Mouse (Mus musculus) heart, embryonic 16.5 days (tissue): ENCODE results near the gene Kcnh7. TPM values are rescaled to one million over a fixed set of nuclear protein-coding genes. Genes with fewer than 3 reads are reported as not detected.

Experiments
- ATAC-seq: fragments of 200-750 bp; cut with Nextera tagmentation; replicated peaks from 2 replicates; pipeline ENCODE4 v1.8.0; 2017; ENCODE audit warnings: moderate number of reproducible peaks; ENCODE audit not compliant: insufficient read depth, low FRiP score; ENCODE audit errors: extremely low read depth
- H3K27ac ChIP-seq: fragments of 300-500 bp; sonication (generic); 2 replicates; pipeline ENCODE4 v1.5.1; 2014; ENCODE audit warnings: mild to moderate bottlenecking, low read length, control low read depth, moderate library complexity
- H3K27me3 ChIP-seq: fragments of 300-500 bp; sonication (generic); 2 replicates; pipeline ENCODE4 v1.6.1; 2014; ENCODE audit warnings: low read length, mixed read lengths; ENCODE audit not compliant: control insufficient read depth, insufficient read depth
- H3K36me3 ChIP-seq: fragments of 300-500 bp; sonication (generic); 2 replicates; pipeline ENCODE4 v1.6.1; 2014; ENCODE audit not compliant: control insufficient read depth, insufficient read depth
- H3K4me1 ChIP-seq: fragments of 300-500 bp; sonication (generic); 2 replicates; pipeline ENCODE4 v1.6.1; 2014; ENCODE audit warnings: low read length, mixed read lengths; ENCODE audit not compliant: control insufficient read depth, insufficient read depth
- H3K4me2 ChIP-seq: fragments of 300-500 bp; sonication (generic); 2 replicates; pipeline ENCODE4 v1.6.1; 2014; ENCODE audit warnings: low read depth, mild to moderate bottlenecking, control low read depth, low read length
- H3K4me3 ChIP-seq: fragments of 300-500 bp; sonication (generic); 2 replicates; pipeline ENCODE4 v1.5.1; 2014; ENCODE audit warnings: mild to moderate bottlenecking, control low read depth, low read length
- H3K9ac ChIP-seq: fragments of 300-500 bp; sonication (generic); 2 replicates; pipeline ENCODE4 v1.6.1; 2014; ENCODE audit warnings: low read length, control low read depth
- H3K9me3 ChIP-seq: fragments of 300-500 bp; sonication (generic); replicated peaks from 2 replicates; pipeline ENCODE4 v1.6.1; 2016; ENCODE audit warnings: low read length; ENCODE audit not compliant: control insufficient read depth
- WGBS: fragments of 180-500 bp; shearing (Covaris S2); extraction: QIAGEN DNeasy Blood & Tissue Kit; methylation state at CpG from one replicate; pipeline ENCODE4 v1.1.7; 2014; 5-methylcytosine and 5-hydroxymethylcytosine counted together
- polyA plus RNA-seq: library from polyadenylated mRNA; unstranded; fragments of >200 nt; fragmentation: Nextera tagmentation; extraction: Ambion mirVana; gene quantifications from 2 replicates; pipeline ENCODE4 v1.2.1, GENCODE M21; 2015

The Kcnh7 gene
- polyA plus RNA-seq, 1 experiment from 2014 or later: 2.9 TPM

DNA sequence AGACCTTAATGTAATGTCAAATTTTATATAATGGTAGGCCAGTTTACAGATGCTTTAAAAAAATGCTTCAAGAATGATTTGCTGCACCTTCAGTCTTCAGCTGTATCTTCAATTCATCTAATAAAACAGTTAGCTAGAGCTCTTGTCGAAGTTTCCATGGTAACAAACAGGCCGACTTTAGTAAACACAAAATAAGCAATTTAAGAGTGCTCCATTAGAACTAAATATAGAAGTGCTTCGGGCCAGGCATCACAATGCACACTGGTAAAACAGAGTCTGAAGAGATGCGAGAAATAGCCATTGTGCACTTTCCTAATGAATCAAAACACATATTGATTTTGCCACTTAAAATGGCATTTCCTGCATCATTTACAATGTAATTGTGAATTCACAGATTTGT, 305.3 kb downstream of the Kcnh7 start:
- Histone ChIP-seq H3K9me3 (no peaks in the 10 kb centered on the region), H3K36me3 (no peaks in the 10 kb centered on the region), H3K4me2 (no peak overlapping the region), H3K4me1 (no peaks in the 10 kb centered on the region), H3K27me3 (no peaks in the 10 kb centered on the region), H3K4me3 (no peak overlapping the region), H3K27ac (no peak overlapping the region), H3K9ac (no peak overlapping the region)
- 72% methylated on average over 4 of the region's 4 CpGs for WGBS
- ATAC-seq: no peak

DNA sequence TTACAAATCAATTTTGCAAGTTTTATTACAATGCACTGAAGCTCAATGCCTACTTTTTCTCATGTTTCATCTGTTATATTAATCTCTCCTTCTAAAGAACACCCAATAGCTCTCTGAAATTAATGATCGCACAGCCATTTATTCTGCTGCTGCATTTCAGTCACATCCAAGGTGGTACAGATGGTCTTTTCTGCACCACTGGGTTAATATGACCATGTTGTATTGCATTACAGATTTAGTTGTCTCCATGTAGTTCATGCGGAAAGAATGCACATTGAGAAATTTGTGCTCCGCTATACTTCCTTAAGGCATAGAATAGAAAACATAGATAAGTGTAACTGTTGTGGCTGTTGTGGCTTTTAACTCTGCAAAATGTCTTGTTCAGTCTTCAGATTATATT, 328.7 kb downstream of the Kcnh7 start:
- ATAC-seq: no peak
- Histone ChIP-seq H3K4me1 (no peaks in the 10 kb centered on the region), H3K27ac (no peak overlapping the region), H3K27me3 (no peaks in the 10 kb centered on the region), H3K9me3 (no peaks in the 10 kb centered on the region), H3K9ac (no peak overlapping the region), H3K36me3 (no peaks in the 10 kb centered on the region), H3K4me3 (no peak overlapping the region), H3K4me2 (no peak overlapping the region)
- 92% methylated on average over 3 of the region's 3 CpGs for WGBS

DNA sequence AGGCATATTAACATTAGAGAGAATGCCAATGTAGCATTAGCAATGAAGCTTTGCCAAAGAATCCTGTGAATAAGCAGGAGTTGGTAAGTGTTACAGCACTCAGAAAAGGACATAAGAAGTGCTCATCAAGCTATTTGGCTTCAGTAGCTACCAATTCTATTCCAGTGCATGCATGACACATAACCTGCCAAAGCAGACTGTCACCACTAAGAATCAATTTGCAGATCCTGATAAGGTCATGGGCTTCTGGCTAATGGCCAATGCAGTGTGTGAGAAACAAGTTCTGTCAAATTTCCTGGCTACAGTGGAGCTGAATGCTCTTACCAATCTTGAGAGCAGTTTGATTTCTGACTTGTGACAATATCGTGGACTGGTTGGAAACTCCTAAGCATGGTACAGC, 341.5 kb downstream of the Kcnh7 start:
- Histone ChIP-seq H3K4me2 (peak overlapping the region; percentile 24), H3K27ac (no peak overlapping the region)
- peak; percentile 52; the same call in 1 of the 2 replicates for ATAC-seq

DNA sequence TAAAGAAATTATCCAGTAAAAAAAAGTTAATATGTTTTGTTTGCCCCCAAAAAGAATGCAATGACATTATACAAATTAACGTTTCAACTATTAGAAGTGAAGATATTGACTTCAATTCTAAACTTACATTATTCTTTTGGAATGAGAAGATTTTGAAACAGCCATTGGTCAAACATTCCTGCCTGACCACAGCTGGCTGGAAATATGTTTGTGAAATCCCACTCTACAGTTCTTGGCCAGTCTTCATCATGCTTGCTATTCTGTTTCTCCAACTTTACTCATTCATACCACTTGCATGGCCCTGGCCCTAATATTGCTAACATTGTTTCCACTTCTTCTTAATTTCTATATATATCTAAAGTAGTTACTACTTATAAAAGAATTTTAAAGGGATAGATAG, 349.8 kb downstream of the Kcnh7 start:
- H3K27ac ChIP-seq: no peak overlapping the region
- H3K27me3 ChIP-seq: no peaks in the 10 kb centered on the region
- no peaks in the 10 kb centered on the region for H3K4me1 ChIP-seq
- H3K9me3 ChIP-seq: no peaks in the 10 kb centered on the region
- H3K4me2 ChIP-seq: no peak overlapping the region
- H3K36me3 ChIP-seq: no peaks in the 10 kb centered on the region
- no peak overlapping the region for H3K4me3 ChIP-seq
- ATAC-seq: no peak
- H3K9ac ChIP-seq: no peak overlapping the region
- 75% methylated on average over 1 of the region's 1 CpGs for WGBS

More for the DNA sequence above, 341.5 kb downstream of the Kcnh7 start:
- H3K4me1 ChIP-seq: peaks cover 5% of the 10 kb centered on the region; the same call in 1 of the 2 replicates
- no peaks in the 10 kb centered on the region for H3K36me3 ChIP-seq
- H3K9ac ChIP-seq: no peak overlapping the region
- H3K27me3 ChIP-seq: no peaks in the 10 kb centered on the region
- no peak overlapping the region for H3K4me3 ChIP-seq
- WGBS: 43% methylated on average over 1 of the region's 1 CpGs
- H3K9me3 ChIP-seq: no peaks in the 10 kb centered on the region

GRCm38 (mm10) chr2:62819231-62819630, 364.9 kb downstream of the Kcnh7 start:
- Histone ChIP-seq H3K4me2 (no peak overlapping the region), H3K36me3 (no peaks in the 10 kb centered on the region), H3K9ac (no peak overlapping the region), H3K4me3 (no peak overlapping the region), H3K4me1 (no peaks in the 10 kb centered on the region), H3K27ac (no peak overlapping the region), H3K9me3 (no peaks in the 10 kb centered on the region), H3K27me3 (no peaks in the 10 kb centered on the region)
- ATAC-seq: no peak
- 75% methylated on average over 2 of the region's 2 CpGs for WGBS

- no peaks in the 10 kb centered on the region for H3K36me3 ChIP-seq
- H3K27ac ChIP-seq: no peak overlapping the region
- no peak overlapping the region for H3K9ac ChIP-seq
- H3K4me1 ChIP-seq: no peaks in the 10 kb centered on the region
- ATAC-seq: no peak
- no peak overlapping the region for H3K4me3 ChIP-seq
- no peak overlapping the region for H3K4me2 ChIP-seq
- H3K27me3 ChIP-seq: no peaks in the 10 kb centered on the region
- WGBS: 90% methylated on average over 3 of the region's 3 CpGs
- H3K9me3 ChIP-seq: no peaks in the 10 kb centered on the region
Measured at GRCm38 (mm10) chr2:62816016-62816415, 368.1 kb downstream of the Kcnh7 start.

DNA sequence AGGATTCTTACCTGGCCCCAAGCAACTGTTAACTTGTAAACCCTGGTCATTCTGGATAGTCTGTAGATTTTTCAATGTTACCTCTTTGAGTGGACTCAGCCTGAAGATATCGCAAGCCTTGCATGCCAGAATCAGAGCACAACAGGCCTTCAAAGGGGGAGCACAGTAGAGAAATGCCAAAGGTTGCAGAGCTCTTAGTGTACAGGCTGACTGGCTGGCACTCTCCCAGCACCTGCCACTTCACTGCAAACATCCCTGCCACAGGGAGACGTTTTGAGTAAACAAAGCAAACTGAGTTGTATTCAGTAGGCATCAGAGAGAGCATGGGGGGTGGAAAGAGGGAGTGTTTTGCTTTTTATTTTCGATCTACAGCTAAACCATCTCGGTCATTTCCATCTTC, 375.3 kb downstream of the Kcnh7 start:
- Histone ChIP-seq H3K27me3 (no peaks in the 10 kb centered on the region), H3K9ac (no peak overlapping the region), H3K9me3 (no peaks in the 10 kb centered on the region), H3K4me3 (no peak overlapping the region), H3K27ac (no peak overlapping the region), H3K36me3 (no peaks in the 10 kb centered on the region), H3K4me1 (peaks cover 3% of the 10 kb centered on the region; the same call in 1 of the 2 replicates), H3K4me2 (no peak overlapping the region)
- ATAC-seq: no peak
- WGBS: 52% methylated on average over 4 of the region's 4 CpGs

DNA sequence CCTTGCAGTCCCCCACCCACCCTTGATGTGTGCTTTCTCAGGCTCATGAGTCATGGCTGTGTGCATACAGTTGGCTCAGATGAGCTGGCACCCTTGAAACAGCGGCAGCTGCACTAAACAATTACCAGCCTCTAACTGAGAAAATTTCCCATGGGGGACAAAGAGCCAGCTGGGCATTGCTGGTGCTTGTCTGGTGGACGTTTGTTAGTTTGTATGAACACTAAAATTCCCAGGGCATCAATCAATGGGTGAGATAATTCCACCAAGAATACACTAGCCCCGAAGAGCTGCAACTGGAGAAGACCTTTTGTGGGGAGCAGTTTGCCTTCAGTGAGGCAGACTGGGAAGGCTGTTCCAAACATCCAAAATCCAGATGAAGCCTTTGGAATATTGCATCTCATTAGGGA, 376.6 kb downstream of the Kcnh7 start:
- no peaks in the 10 kb centered on the region for H3K9me3 ChIP-seq
- H3K4me1 ChIP-seq: peaks cover 3% of the 10 kb centered on the region; the same call in 1 of the 2 replicates
- H3K27me3 ChIP-seq: no peaks in the 10 kb centered on the region
- H3K4me3 ChIP-seq: no peak overlapping the region
- H3K4me2 ChIP-seq: no peak overlapping the region
- H3K27ac ChIP-seq: no peak overlapping the region
- no peak overlapping the region for H3K9ac ChIP-seq
- no peak for ATAC-seq
- H3K36me3 ChIP-seq: no peaks in the 10 kb centered on the region
- WGBS: 51% methylated on average over 3 of the region's 3 CpGs

- Histone ChIP-seq H3K4me3 (no peak overlapping the region), H3K4me1 (peaks cover 3% of the 10 kb centered on the region; the same call in 1 of the 2 replicates), H3K27ac (no peak overlapping the region), H3K4me2 (no peak overlapping the region), H3K36me3 (no peaks in the 10 kb centered on the region), H3K9me3 (no peaks in the 10 kb centered on the region), H3K27me3 (no peaks in the 10 kb centered on the region), H3K9ac (no peak overlapping the region)
- 87% methylated on average over 3 of the region's 3 CpGs for WGBS
- ATAC-seq: no peak
Measured at GRCm38 (mm10) chr2:62806931-62807330, 377.2 kb downstream of the Kcnh7 start.
